Mouse (Mus musculus) mouse trophoblast stem cell (cell line): ENCODE results near the gene Cox6b1.

Experiments used
- in situ Hi-C, 2 experiments: fragments of 300-500 bp; cut with MseI, MboI; formaldehyde crosslinking; loops; 2 replicates in 1 of 2; 3 replicates in 1 of 2; pipeline ENCODE4 v1.15.1; 2025

The Cox6b1 gene

GRCm38 (mm10) chr7:30625530-30626384, at the start of gene Cox6b1:
Gene Cox6b1, minus strand, starts transcription at chr7:30626151.
- in situ Hi-C loops: no loop called here

GRCm38 (mm10) chr7:30671480-30671879, 45.5 kb upstream of the Cox6b1 start, which contains the start of gene Pmis2:
Gene Pmis2, minus strand, starts transcription at chr7:30671605.
- in situ Hi-C loops: no loop called here

- in situ Hi-C loops: no loop called here
Observed at GRCm38 (mm10) chr7:30669229-30669628, 43.3 kb upstream of the Cox6b1 start.

DNA sequence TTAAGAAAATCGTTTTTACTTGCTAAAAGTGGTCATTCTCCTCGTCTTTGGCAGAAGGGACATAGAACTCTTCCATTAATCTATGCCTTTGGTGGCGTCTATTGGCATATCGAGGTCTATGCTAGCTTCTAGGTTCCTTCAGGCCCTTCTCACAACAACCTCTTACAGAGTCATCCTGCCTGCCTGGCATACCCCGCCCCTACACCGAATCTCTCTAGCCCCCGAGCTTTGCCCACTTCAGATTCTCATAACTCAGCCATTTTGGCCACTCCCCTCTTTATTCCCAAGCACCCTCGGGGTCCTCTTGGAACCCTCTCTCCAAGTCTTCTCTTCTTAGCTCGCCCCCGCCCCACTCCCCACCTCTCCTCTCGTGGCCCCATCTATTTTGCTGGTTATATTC, 39.4 kb upstream of the Cox6b1 start:
- in situ Hi-C loops: no loop called here

DNA sequence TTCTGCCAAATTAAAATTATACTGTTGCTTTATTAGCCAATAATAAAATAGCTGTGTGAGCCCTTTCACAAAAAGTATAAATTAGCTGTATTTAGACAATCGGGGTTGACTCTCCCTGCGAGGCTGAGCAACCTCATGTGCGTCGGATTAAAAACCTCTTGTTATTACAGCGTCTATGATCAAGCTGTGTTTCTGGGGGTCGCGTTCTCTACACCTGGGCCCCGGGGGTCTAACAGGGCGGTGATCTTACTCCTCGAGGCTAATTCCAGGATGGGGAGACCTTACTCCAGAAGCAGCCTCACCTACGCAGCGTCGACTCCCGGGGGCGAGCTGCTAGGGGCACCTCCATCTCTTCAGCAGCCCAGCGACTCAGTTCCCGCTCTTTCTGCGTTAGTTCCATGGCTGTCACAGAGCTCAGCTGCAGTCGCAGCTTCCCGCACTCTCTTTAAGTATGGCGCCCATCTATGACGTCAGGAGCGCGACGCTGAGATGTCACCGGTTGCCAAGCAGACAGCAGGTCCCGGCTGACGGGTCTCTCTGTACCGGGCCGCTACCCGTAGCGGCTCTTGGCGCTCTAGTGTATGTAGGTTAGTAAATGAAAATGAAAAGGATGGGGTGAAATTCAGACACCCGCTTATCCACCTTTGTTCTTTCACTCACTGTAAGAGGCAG, 38.7 kb upstream of the Cox6b1 start, which contains the start of gene Haus5:
TSS of gene Haus5 (minus strand) at position 466 of the 672 bp plus-strand sequence.
- in situ Hi-C loops: no loop called here

- in situ Hi-C loops: no loop called here
Observed at GRCm38 (mm10) chr7:30649591-30650540, 23.9 kb upstream of the Cox6b1 start, which contains the start of gene Rbm42. Gene Rbm42, minus strand, starts transcription at chr7:30650317.

DNA sequence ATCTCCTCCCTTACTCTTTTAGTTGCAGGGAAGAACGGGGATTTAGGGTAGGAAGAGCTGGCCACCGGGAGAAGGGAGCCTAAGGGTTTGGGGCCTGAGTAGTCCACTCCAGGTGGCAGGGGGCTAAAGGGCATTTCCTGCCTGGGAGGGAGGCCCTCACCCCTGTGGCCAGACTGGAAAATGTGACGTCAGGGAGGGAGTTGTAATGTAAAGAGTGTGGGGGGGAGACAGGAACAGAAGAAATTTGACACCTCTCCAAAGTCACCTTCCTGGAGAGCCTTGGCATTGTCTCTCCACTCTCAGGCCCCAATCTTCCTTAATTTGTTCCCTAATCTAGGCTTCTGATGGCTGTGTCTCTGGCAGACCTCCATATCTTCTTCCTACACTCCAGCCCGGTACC, 13.1 kb upstream of the Cox6b1 start:
- in situ Hi-C loops: no loop called here

DNA sequence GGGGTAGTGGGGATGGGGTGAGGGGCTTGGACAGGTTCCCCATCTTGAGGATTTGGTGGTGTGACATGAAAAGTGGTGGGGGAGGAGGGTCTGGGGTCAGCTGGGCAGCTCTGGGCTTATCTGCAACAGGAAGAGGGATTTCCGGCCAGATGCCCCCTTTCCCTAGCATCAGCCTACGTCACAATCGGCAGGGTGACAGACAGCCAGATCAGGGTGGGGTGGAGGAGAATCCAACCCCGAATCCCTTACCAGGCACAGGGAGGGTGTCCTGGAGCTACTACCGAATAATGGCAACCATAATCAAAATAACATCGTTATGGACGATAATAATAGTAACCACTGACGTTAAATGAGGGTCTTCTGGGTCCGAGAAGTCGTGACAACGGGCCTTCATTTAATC, 10.4 kb upstream of the Cox6b1 start:
- in situ Hi-C loops: no loop called here

DNA sequence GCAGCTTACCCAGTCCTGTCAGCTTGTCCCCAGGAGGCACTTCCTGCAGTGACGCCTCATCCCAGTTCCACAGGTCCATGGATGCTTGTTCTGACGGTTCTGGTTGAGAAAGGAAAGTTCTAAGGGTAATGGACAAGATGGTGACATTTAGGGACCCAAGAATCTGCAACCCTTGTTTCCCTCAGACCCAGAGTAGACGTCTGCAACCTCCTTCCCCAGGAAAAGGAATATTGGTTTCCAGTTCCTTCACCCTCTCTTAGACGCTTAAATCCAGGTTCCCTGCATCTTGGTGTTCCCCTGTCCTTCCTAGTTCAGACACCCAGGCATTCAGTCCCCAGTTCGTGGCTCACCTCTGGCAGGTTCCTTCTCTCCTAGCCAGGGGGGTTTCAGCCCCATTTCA, 9.8 kb upstream of the Cox6b1 start, which contains the start of gene Etv2:
TSS of gene Etv2 (minus strand) at position 101 of the 400 bp plus-strand sequence.
- in situ Hi-C loops: no loop called here

GRCm38 (mm10) chr7:30634621-30635020, 8.7 kb upstream of the Cox6b1 start:
- in situ Hi-C loops: no loop called here

- in situ Hi-C loops: no loop called here
Observed at GRCm38 (mm10) chr7:30633762-30634412, 7.9 kb upstream of the Cox6b1 start.

GRCm38 (mm10) chr7:30629013-30629412, 3.1 kb upstream of the Cox6b1 start:
- in situ Hi-C loops: no loop called here

GRCm38 (mm10) chr7:30626647-30627046, 696 bp upstream of the Cox6b1 start:
- in situ Hi-C loops: no loop called here

DNA sequence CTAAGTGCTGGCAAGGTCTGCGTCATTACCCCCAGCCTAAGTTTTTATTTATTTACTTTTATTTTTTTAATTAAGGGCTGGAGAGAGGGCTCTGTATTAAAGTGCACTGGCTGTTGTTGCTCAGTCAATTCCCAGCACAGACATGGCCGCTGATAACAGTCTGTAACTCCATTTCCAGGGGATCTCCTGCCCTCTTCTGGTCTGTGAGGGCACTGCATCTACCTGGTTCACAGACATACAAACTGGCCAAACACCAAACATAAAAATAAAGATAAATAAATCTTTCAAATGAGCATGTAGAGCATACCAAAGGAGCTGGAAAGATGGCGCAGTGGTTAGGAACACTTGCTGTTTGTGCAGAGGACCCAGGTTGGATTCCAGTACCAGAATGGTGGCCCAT, 6.7 kb downstream of the Cox6b1 start:
- in situ Hi-C loops: no loop called here

- in situ Hi-C loops: no loop called here
Observed at GRCm38 (mm10) chr7:30618658-30619057, 7.3 kb downstream of the Cox6b1 start.

DNA sequence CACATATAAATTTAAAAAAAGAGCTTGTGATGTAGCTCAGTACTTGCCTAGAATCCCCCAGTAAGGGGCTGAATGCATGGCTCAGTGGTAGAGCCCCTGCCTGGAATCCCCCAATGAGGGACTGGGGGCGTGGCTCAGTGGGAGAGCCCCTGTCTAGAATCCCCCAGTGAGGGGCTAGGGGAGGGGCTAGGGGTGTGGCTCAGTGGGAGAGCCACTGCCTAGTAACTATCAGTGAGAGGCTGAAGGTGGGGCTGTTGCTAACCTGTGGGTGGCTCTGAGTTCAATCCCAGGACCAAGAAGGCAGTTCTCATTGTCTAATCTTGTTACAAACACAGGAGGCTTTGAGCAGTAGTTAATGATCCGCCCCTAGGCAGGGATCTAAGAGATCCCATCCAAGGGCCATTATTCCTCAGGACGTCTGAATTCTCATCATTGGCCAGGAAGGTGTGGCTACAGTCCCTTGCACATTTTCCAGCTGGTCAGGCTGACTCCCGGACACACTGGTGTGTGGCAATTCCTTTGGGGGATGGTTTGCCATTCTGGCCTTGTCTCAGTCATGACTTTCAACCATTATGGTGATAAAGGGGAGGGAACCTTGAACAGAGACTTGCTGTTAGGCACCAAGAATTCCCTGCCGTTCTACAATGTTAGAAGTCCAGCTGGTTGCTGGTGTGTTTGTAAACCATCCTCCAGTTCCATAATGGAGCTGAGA, 10.7 kb downstream of the Cox6b1 start:
- in situ Hi-C loops: no loop called here

DNA sequence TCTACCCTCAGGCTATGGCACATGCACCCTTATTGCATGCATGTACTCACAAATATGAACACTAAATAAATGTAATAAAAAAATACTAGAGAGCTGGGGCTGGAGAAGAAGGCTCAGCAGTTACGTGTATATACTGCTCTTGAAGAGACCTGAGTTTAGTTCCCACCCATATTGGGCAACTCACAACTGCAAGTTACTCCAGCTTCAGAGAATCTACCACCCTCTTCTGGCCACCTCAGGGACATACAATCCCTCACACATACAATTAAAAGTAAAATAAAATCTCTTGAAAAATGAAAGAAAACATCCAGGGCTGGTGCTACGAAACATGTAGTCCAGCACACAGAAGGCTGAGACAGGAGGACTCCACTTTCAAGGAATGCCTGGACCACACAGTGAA, 11.5 kb downstream of the Cox6b1 start:
- in situ Hi-C loops: no loop called here

DNA sequence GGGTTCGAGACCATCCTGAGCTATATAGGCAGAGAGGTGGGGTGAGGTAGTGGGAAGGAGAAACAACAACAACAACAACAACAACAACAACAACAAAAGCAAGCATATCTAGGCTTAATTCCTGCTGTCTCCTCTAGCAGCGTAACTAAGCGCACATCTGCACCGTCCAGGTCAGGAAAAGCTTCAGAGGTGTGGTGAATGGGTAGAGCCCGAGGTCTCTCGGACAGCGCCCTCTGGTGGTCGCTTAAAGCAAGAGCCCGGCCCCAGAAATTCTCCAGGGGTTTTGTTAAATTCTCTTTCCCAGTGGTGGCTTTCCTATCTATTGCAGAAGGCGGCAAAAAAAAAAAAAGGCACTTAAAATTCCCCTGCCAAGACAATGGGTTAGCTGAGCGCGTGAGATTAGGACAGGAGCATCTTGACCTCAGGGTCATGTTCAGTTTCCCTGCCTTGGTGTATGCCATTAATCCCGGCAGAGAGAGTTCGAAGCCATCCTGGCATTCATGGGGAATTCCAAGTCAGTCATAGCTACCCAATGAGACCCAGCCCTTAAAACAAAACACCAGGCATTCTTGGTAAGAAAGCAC, 12.3 kb downstream of the Cox6b1 start:
- in situ Hi-C loops: no loop called here

GRCm38 (mm10) chr7:30612654-30613402, 13.1 kb downstream of the Cox6b1 start, which contains the start of gene Upk1a:
Gene Upk1a, minus strand, starts transcription at chr7:30612847.
- in situ Hi-C loops: no loop called here
